Mouse (Mus musculus) cortical plate, adult 2 months (tissue): ENCODE data around the gene Copz2.

Experiments used
- CTCF ChIP-seq: fragments of 200-500 bp; IDR thresholded peaks from 2 replicates; pipeline ENCODE4 v1.5.1; 2011; ENCODE audit warnings: mild to moderate bottlenecking, control low read depth, low read length; ENCODE audit not compliant: insufficient read depth; ENCODE audit errors: extremely low read depth
- POLR2A ChIP-seq: fragments of 200-500 bp; IDR thresholded peaks from 2 replicates; pipeline ENCODE4 v1.6.1; 2011; ENCODE audit warnings: mild to moderate bottlenecking, low read length, control low read depth; ENCODE audit not compliant: insufficient read depth; ENCODE audit errors: extremely low read depth

DNA sequence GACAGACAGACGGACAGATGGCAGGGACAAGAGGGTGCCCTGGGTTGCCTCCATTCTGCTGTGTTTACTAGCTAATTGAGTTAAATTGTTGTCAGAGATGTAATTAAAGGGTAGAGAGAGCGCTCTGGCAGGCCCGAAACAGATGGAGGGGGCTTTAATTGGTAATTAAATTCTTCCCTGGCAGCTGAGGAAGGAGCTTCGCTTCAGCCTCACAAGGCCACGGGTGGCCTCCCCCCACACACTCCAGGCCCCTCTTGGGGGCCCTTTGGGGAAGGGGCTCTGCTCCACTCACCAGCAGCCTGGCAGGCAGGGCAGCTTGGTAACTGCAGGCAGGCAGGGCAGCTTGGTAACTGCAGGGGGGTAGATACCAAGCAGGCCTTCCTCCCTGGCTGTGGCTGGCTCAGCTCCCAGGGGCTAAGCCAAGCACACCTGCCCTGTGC is 36.3 kb downstream of the Copz2 start:
- TF ChIP-seq CTCF, result no peak
- no peak for TF ChIP-seq POLR2A
